Mouse (Mus musculus) midbrain, postnatal 0 days (tissue): Measurements from ENCODE around the gene Parp6. TPM values are rescaled to one million over a fixed set of nuclear protein-coding genes. Genes with fewer than 3 reads are reported as not detected.
A peak's percentile ranks its signal among the peaks of the same experiment; 100 is the strongest.

ENCODE experiments used
- ATAC-seq: fragments of 200-750 bp; cut with Nextera tagmentation; 2 replicates; pipeline ENCODE4 v1.8.0; 2017; ENCODE audit warnings: moderate number of reproducible peaks, mild to moderate bottlenecking, moderate TSS enrichment, moderate library complexity; ENCODE audit not compliant: low FRiP score
- DNase-seq: peaks from one replicate; pipeline ENCODE4 v3.0.0-alpha.2; 2015; ENCODE audit warnings: low spot score
- H3K27ac ChIP-seq: fragments of 300-500 bp; sonication (generic); 2 replicates; pipeline ENCODE4 v1.5.1; 2014; ENCODE audit warnings: low read depth, mild to moderate bottlenecking, low read length, mixed read lengths
- H3K27me3 ChIP-seq: fragments of 300-500 bp; sonication (generic); 2 replicates; pipeline ENCODE4 v1.6.1; 2014; ENCODE audit warnings: low read length, control low read depth, mixed read lengths; ENCODE audit not compliant: insufficient read depth
- H3K36me3 ChIP-seq: fragments of 300-500 bp; sonication (generic); 2 replicates; pipeline ENCODE4 v1.6.1; 2014; ENCODE audit warnings: low read length, control low read depth, mixed read lengths; ENCODE audit not compliant: insufficient read depth
- H3K4me1 ChIP-seq: fragments of 300-500 bp; sonication (generic); 2 replicates; pipeline ENCODE4 v1.6.1; 2014; ENCODE audit warnings: mild to moderate bottlenecking, control low read depth, antibody characterized with exemption, low read length, mixed read lengths; ENCODE audit not compliant: insufficient read depth
- H3K4me2 ChIP-seq: fragments of 300-500 bp; sonication (generic); 2 replicates; pipeline ENCODE4 v1.6.1; 2014; ENCODE audit warnings: low read depth, mild to moderate bottlenecking, low read length, mixed read lengths; ENCODE audit not compliant: poor library complexity, severe bottlenecking
- H3K4me3 ChIP-seq: fragments of 300-500 bp; sonication (generic); 2 replicates; pipeline ENCODE4 v1.5.1; 2014; ENCODE audit warnings: low read depth, mild to moderate bottlenecking, low read length, moderate library complexity
- H3K9ac ChIP-seq: fragments of 300-500 bp; sonication (generic); replicated peaks from 2 replicates; pipeline ENCODE4 v1.6.1; 2014; ENCODE audit warnings: mild to moderate bottlenecking, low read length, moderate library complexity, mixed read lengths; ENCODE audit not compliant: poor library complexity, severe bottlenecking
- H3K9me3 ChIP-seq: fragments of 300-500 bp; sonication (generic); 2 replicates; pipeline ENCODE4 v1.6.1; 2016; ENCODE audit warnings: low read length, control low read depth
- CTCF ChIP-seq: IDR thresholded peaks from 2 replicates; pipeline ENCODE4 v1.5.1; 2016; ENCODE audit warnings: antibody characterized with exemption, mild to moderate bottlenecking
- WGBS: fragments of 180-500 bp; shearing (Covaris S2); extraction: QIAGEN DNeasy Blood & Tissue Kit; methylation state at CpG from one replicate; pipeline ENCODE4 v1.1.7; 2014; 5-methylcytosine and 5-hydroxymethylcytosine counted together
- polyA plus RNA-seq: library from polyadenylated mRNA; unstranded; fragments of >200 nt; fragmentation: Nextera tagmentation; extraction: Ambion mirVana; gene quantifications from 2 replicates; pipeline ENCODE4 v1.2.1, GENCODE M21; 2015
- total RNA-seq: library from RNA; depleted of rRNA; stranded (reverse); fragments of >200 nt; gene quantifications from 2 replicates; pipeline ENCODE4 v1.2.3, GENCODE M21; 2014; rRNA removed

Gene Parp6
- total RNA-seq (136 and 154 TPM in 2 replicates), polyA plus RNA-seq (170 and 187 TPM in 2 replicates)

GRCm38 (mm10) chr9:59616622-59617306 lies at the start of gene Parp6:
Parp6 (plus strand) TSS chr9:59617284.
- Histone ChIP-seq H3K9me3 (no peaks in the 10 kb centered on the region), H3K36me3 (no peaks in the 10 kb centered on the region), H3K27ac (peak within 1 kb of the TSS; percentile 87), H3K27me3 (no peaks in the 10 kb centered on the region), H3K9ac (peak within 1 kb of the TSS; percentile 81), H3K4me3 (peak within 1 kb of the TSS; percentile 88), H3K4me2 (peak within 1 kb of the TSS; percentile 64), H3K4me1 (peaks cover 2% of the 10 kb centered on the region)
- under 1% methylated on average over 36 of the region's 36 CpGs for WGBS
- peak; percentile 57 for TF ChIP-seq CTCF
- ATAC-seq (peak; percentile 98), DNase-seq (peak; percentile 99)

- no peak overlapping the region for H3K4me3 ChIP-seq
- WGBS = 82% methylated on average over 2 of the region's 2 CpGs
Observed at GRCm38 (mm10) chr9:59571852-59572251, 45.2 kb upstream of the Parp6 start.

DNA sequence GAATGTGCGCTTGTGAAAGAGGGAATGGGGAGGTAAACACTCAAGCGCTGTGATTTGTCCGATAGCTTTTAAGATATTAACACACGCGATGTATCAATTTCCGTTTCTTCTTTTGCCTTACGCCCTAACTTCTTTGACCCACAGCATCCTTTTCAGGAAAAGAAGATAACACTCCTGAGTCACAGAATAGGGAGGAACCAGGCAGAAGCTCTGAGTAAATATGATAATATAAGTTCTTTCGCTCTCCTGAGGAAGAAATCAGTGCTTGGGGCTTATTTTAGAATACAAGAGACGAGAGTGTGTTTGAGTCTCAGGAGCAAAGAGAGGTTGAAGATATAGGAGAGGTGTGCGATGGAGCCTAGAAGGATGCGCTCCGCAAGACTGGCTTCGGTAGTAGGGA lies 39.7 kb upstream of the Parp6 start:
- Histone ChIP-seq H3K9ac (0 out of 2 replicates have a peak overlapping the region, but pooled peaks have one; percentile 84), H3K27ac (peak overlapping the region; percentile 71), H3K27me3 (no peaks in the 10 kb centered on the region; the same call in 1 of the 2 replicates), H3K4me1 (0 out of 2 replicates have a peak, but pooled peaks cover 4% of the 10 kb centered on the region), H3K4me3 (peak overlapping the region; percentile 68), H3K4me2 (peak overlapping the region; percentile 73), H3K36me3 (no peaks in the 10 kb centered on the region), H3K9me3 (no peaks in the 10 kb centered on the region)
- 9% methylated on average over 13 of the region's 13 CpGs for WGBS
- no peak for DNase-seq
- TF ChIP-seq CTCF = no peak
- no peak for ATAC-seq

More at GRCm38 (mm10) chr9:59571852-59572251, 45.2 kb upstream of the Parp6 start:
- Histone ChIP-seq H3K36me3 (no peaks in the 10 kb centered on the region), H3K27ac (no peak overlapping the region), H3K27me3 (no peaks in the 10 kb centered on the region; the same call in 1 of the 2 replicates), H3K9ac (no peak overlapping the region), H3K4me2 (no peak overlapping the region), H3K4me1 (0 out of 2 replicates have a peak, but pooled peaks cover 3% of the 10 kb centered on the region), H3K9me3 (no peaks in the 10 kb centered on the region)
- DNase-seq (no peak), ATAC-seq (no peak)
- TF ChIP-seq CTCF = no peak

DNA sequence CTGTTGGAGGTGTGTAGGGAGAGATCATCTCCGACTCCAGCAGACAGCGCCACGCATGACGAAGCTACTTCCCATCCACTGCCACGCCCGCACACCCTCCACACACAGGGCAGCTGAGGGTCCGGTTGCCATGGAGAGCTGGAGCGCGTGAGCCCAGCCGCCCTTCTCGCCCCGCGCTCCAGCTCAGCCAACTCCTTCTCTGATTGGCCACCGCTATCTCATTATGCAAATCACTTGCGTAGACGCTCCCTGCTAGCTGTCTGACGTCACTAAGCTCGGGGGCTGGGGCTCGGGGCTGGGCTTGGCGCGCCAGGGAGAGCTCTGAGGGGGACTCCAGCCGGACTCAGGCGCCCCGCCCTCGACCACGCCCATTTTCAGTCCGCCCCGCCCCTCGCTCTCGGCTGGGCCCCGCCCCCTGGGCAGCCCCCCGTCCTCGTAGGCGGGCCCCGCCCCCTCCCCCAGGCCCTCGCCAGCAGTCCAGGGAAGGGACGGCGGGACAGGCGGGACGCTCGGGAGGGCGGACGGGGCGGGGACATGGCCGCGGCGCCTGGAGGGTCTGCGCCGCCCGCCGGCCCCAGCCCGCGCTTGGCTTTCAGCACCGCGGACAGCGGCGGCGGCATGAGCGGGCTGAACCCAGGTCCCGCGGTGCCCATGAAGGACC lies 39.1 kb upstream of the Parp6 start, which contains the start of gene Celf6:
TSS of gene Celf6 (plus strand) at position 74 of the 661 bp plus-strand sequence.
- Histone ChIP-seq H3K4me3 (peak within 1 kb of the TSS; percentile 68), H3K9me3 (no peaks in the 10 kb centered on the region), H3K4me1 (0 out of 2 replicates have a peak, but pooled peaks cover 4% of the 10 kb centered on the region), H3K27ac (peak within 1 kb of the TSS; percentile 71), H3K9ac (peak within 1 kb of the TSS; percentile 84), H3K4me2 (peak within 1 kb of the TSS; percentile 73), H3K36me3 (no peaks in the 10 kb centered on the region), H3K27me3 (no peaks in the 10 kb centered on the region; the same call in 1 of the 2 replicates)
- TF ChIP-seq CTCF = peak; percentile 15; the same call in 1 of the 2 replicates
- peak; percentile 92 for ATAC-seq
- peak; percentile 97 for DNase-seq
- WGBS = under 1% methylated on average over 47 of the region's 61 CpGs

DNA sequence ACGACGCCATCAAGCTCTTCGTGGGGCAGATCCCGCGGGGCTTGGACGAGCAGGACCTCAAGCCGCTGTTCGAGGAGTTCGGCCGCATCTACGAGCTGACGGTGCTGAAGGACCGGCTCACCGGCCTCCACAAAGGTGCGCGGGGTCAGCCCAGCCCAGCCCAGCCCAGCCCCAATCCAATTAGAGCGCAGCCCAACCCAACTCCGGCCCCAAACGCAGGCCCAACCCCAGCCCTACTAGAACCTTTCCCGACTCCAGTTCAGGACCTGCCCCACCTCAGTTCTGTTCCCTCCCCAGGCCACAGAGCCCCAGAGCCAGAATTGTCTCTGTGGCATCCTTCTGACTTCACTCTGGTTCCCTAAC lies 38.6 kb upstream of the Parp6 start:
- no peak for DNase-seq
- H3K4me2 ChIP-seq = peak overlapping the region; percentile 73
- WGBS = 0% methylated on average over 16 of the region's 20 CpGs
- no peaks in the 10 kb centered on the region for H3K36me3 ChIP-seq
- 0 out of 2 replicates have a peak, but pooled peaks cover 4% of the 10 kb centered on the region for H3K4me1 ChIP-seq
- peak overlapping the region; percentile 84 for H3K9ac ChIP-seq
- TF ChIP-seq CTCF = no peak
- no peaks in the 10 kb centered on the region for H3K9me3 ChIP-seq
- ATAC-seq = no peak
- H3K27me3 ChIP-seq = no peaks in the 10 kb centered on the region; the same call in 1 of the 2 replicates
- peak overlapping the region; percentile 68 for H3K4me3 ChIP-seq
- peak overlapping the region; percentile 71 for H3K27ac ChIP-seq
